Mouse (Mus musculus) cerebellum, adult 2 months (tissue): ENCODE measurements at regions not wholly inside any gene's neighbourhood (a gene's known extent, or its start where the extent isn't known, plus 50 kb on each side); places are given as distances from the start of the nearest gene placed in this dataset.

Experiments used
- DNase-seq, 2 experiments: peaks; one replicate each; pipeline ENCODE4 v3.0.0; 2021
- H3K27ac ChIP-seq: fragments of 200-500 bp; 2 replicates; pipeline ENCODE4 v1.5.1; 2012; ENCODE audit warnings: low read length, control low read depth, inconsistent platforms; ENCODE audit not compliant: insufficient read depth
- H3K27me3 ChIP-seq: fragments of 200-500 bp; 2 replicates; pipeline ENCODE4 v1.6.1; 2012; ENCODE audit warnings: inconsistent platforms, mild to moderate bottlenecking, low read length, moderate library complexity; ENCODE audit not compliant: control insufficient read depth, insufficient read depth
- H3K4me1 ChIP-seq: fragments of 200-500 bp; 2 replicates; pipeline ENCODE4 v1.6.1; 2011; ENCODE audit warnings: low read length; ENCODE audit not compliant: control insufficient read depth, insufficient read depth
- H3K4me3 ChIP-seq: fragments of 200-500 bp; replicated peaks from 2 replicates; pipeline ENCODE3; 2011; ENCODE audit warnings: mild to moderate bottlenecking, low read depth, low read length, control low read depth; ENCODE audit not compliant: insufficient read depth
- CTCF ChIP-seq: fragments of 200-500 bp; IDR thresholded peaks from 2 replicates; pipeline ENCODE4 v1.5.1; 2011; ENCODE audit warnings: low read depth, mild to moderate bottlenecking, control low read depth, low read length, moderate library complexity, borderline replicate concordance; ENCODE audit not compliant: insufficient read depth
- POLR2A ChIP-seq: fragments of 200-500 bp; IDR thresholded peaks from 2 replicates; pipeline ENCODE4 v1.6.1; 2011; ENCODE audit warnings: low read length, control low read depth, borderline replicate concordance; ENCODE audit not compliant: insufficient read depth
- WGBS: fragments of 180-500 bp; shearing (Covaris S2); methylation state at CpG from one replicate; pipeline ENCODE4 v1.1.7; 2018; 5-methylcytosine and 5-hydroxymethylcytosine counted together

DNA sequence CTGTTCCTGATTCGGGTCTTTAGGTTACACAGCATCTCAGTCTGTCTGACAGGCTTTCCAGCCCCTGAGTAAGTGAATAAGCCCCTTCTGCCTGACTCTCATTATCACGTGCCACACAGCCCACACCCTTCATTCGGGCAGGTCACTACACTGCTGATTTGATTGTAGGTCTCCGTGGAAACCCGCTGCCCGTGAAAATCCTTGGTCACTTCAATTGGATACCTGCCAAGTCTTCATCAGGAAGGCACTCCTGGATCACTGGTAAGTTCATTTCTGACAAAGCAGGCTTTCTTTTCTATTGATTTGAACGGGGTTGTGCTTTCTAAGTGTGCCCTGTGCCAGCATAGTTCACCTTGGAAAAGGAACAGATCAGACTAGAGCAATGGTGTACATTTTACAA is 158.2 kb upstream of the Fmo9 start:
- Histone ChIP-seq H3K27me3 (no peaks in the 10 kb centered on the region), H3K4me3 (no peak overlapping the region), H3K4me1 (no peaks in the 10 kb centered on the region), H3K27ac (no peak overlapping the region)
- no peak for DNase-seq
- WGBS: 45% methylated on average over 7 of the region's 7 CpGs
- no peak for TF ChIP-seq POLR2A
- TF ChIP-seq CTCF: no peak

DNA sequence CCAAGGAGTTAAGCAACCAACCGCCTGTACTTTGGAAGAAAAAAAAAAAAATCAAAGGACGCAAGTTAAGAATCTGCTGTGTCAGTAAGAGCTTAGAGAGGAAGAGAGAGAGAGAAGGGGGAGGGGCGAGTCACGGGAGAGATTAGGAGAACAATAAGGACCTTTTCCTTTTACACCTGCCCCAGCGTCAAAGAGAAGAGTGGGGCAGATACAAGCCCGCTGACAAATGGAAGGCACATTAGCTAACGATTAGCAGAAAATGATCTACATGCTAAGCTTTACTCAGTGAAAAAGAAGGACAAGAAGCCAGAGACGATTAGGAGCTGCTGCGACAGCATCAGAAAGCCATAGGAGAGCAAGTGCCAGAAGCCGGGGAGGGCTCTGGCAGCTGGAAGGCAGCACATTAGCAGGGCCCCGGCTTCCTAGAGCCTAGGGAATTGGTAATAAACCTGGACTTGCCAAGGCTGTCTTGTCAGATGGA is 157.8 kb upstream of the Fam78b start:
- Histone ChIP-seq H3K4me1 (no peaks in the 10 kb centered on the region), H3K4me3 (no peak overlapping the region), H3K27ac (no peak overlapping the region), H3K27me3 (no peaks in the 10 kb centered on the region)
- no peak for DNase-seq
- TF ChIP-seq CTCF: no peak
- no peak for TF ChIP-seq POLR2A
- WGBS: 23% methylated on average over 11 of the region's 11 CpGs

DNA sequence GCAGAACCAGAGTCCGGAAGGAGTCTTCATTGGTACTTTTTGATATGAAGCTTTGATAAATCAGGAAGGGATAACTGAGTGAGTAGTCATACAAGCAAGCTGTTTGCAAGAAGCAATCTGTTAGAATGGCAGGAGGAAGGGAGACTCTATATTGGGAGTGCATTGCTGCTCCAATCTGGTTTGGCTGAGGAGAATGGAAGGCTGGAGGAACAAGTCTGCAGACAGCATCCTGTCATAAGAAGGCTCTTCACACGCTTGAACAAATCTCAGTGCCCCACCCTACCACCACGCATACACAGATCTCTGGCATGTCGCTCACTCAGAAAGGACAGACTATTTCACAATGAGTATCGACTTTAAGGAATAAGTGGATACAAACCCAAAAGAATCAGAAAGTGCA is 154.7 kb upstream of the Fam78b start:
- Histone ChIP-seq H3K27me3 (no peaks in the 10 kb centered on the region), H3K27ac (no peak overlapping the region), H3K4me3 (no peak overlapping the region), H3K4me1 (no peaks in the 10 kb centered on the region)
- 56% methylated on average over 5 of the region's 5 CpGs for WGBS
- TF ChIP-seq CTCF: no peak
- no peak for TF ChIP-seq POLR2A
- no peak for DNase-seq

DNA sequence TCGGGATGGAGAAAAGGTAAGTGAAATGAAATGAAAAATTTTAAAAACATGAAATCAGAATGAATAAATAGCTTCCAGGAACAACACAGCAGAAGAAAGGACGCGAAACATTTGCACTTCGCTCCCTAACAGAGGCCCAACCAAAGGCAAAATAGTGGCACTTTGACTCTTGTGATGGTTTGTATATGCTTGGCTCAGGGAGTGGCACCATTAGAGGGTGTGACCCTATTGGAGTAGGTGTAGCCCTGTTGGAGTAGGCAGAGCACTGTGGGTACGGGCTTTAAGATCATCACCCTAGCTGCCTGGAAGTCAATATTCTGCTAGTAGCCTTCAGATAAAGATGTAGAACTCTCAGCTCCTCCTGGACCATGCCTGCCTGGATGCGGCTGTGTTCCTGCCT is 154.0 kb upstream of the Fam78b start:
- H3K4me1 ChIP-seq: no peaks in the 10 kb centered on the region
- 97% methylated on average over 6 of the region's 6 CpGs for WGBS
- H3K27me3 ChIP-seq: no peaks in the 10 kb centered on the region
- H3K4me3 ChIP-seq: no peak overlapping the region
- H3K27ac ChIP-seq: no peak overlapping the region
- TF ChIP-seq POLR2A: no peak
- TF ChIP-seq CTCF: no peak
- DNase-seq: no peak

DNA sequence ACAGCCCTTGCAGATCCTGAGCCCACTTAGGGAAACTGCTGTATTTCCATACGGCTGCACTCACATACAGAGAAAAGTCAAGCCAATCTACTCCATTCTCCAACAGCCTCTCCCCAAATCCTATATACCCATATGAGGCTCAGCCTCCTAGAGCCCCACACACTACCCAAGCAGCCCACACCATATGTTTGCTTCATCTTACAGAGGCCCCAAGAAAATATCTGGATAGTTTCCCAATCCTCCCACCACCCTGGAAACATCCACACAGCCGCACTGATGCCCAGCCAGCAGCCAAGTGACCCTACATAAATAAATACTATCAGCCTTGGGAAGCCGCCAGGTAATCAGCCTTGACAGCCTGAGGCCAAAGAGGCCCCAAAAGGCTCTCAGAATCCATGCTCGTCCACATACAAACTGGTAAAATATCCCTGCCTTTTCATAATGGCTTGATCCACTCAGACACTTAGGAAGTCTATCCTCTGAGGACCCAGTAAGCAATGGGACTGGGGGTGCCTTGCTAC is 153.1 kb upstream of the Fam78b start:
- no peak for DNase-seq
- Histone ChIP-seq H3K4me3 (no peak overlapping the region), H3K4me1 (no peaks in the 10 kb centered on the region), H3K27me3 (no peaks in the 10 kb centered on the region), H3K27ac (no peak overlapping the region)
- TF ChIP-seq CTCF (no peak), POLR2A (no peak)
- WGBS: 55% methylated on average over 4 of the region's 4 CpGs

DNA sequence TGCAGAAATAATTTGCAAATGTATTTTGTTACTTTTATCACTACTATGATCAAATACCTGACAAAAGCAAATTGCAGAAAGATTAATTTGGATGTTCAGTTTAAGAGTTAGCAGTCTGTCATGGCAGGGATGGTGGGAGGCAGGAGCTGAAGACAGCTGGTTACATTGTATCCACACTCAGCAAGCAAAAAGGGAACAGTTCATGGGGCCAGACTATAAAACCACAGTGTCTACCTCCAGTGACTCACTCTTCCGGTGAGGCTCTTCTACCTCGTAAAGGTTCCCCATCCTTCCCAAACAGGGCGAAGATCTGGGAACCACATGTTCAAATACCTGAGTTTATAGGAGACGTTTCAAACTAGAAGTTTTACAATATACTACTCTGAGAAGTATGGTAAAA is 145.2 kb upstream of the Fam78b start:
- Histone ChIP-seq H3K27me3 (no peaks in the 10 kb centered on the region), H3K4me3 (no peak overlapping the region), H3K27ac (no peak overlapping the region), H3K4me1 (no peaks in the 10 kb centered on the region)
- WGBS: 91% methylated on average over 4 of the region's 4 CpGs
- TF ChIP-seq POLR2A (no peak), CTCF (no peak)
- DNase-seq: no peak

DNA sequence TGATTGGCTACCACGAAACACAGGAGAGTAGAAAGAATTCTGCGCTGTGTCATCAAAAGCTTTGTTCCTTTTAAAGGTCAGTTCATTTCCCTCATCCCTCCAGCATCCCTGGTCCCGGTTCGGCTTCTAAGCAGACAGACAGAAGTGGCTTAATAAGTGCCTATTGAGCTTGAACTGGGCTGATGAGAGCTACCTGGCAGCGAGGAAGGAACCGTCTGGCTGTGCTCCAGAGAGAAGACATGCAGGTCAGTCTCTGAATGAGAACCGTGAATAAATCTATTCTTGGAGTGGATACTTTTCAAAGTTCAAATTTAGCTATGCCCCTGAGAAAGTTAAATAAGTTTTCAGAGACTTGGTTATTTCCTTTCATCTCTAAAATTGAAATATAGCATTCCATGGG is 135.0 kb upstream of the Fam78b start:
- Histone ChIP-seq H3K4me3 (no peak overlapping the region), H3K4me1 (no peaks in the 10 kb centered on the region), H3K27ac (no peak overlapping the region), H3K27me3 (no peaks in the 10 kb centered on the region)
- TF ChIP-seq POLR2A (no peak), CTCF (no peak)
- 39% methylated on average over 7 of the region's 7 CpGs for WGBS
- peak; percentile 11 to 21 for DNase-seq

DNA sequence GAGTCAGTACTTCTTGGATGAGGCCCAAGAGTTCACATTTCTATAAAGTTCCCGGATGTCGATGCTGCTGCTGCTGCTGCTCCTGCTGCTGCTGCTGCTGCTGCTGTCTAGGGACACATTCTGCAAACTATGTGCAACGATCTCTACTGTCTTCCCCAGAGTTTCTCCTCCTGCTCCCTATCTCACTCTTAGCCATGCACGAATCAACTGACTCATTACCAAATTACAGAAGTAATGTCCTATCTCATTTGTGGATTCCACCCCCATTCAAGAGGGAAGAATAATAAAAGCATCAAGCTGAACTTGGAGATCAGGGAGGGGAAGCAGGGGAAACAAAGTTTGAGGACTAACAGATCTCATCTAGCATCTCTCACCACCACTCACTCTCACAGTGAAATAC is 130.0 kb upstream of the Fam78b start:
- 73% methylated on average over 4 of the region's 4 CpGs for WGBS
- Histone ChIP-seq H3K4me3 (no peak overlapping the region), H3K27ac (no peak overlapping the region), H3K27me3 (no peaks in the 10 kb centered on the region), H3K4me1 (no peaks in the 10 kb centered on the region)
- DNase-seq: no peak
- TF ChIP-seq CTCF: no peak
- TF ChIP-seq POLR2A: no peak
